12 mouse cellular contexts compared by ENCODE assay signal in the genomic region with DNA sequence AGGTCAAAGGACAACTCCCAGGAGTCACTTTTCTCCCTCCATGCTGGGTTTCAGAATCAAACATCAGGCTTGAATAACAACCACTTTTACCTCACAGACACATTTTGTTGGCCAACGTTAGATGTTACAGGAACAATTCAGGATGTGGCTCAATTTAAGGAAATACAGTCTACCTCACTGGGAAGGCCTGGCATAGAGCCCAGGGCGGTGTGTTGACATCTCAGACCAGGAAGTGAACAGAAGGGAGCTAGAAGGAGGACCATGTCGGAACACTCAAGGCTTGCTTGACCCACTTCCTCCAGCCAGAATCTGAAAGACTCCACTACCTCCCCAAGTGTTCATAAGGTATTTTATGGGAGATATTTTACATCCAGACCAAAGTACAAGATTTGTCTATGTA. TPM values are rescaled to one million over a fixed set of nuclear protein-coding genes. Genes with fewer than 3 reads are reported as not detected.
DNase-seq lines count a peak whose midpoint lies in the region; ATAC-seq lines count a peak whose summit lies in the region.
"Had no signal": no experiment of that assay in that cellular context is flagged by ENCODE, and none has a peak within 500 bp of the region (broad histone marks: within the 10 kb centered on the region; RNA-seq: fewer than 3 reads in every experiment).

No protein-coding gene starts in this region.

- no peaks in the 10 kb centered on the region for H3K36me3 ChIP-seq in heart, embryonic 10.5 days
- H3K36me3 ChIP-seq in lung, embryonic 16.5 days (ENCODE audit: control insufficient read depth, insufficient read depth, low read length), result no peaks in the 10 kb centered on the region
- no peaks in the 10 kb centered on the region for H3K36me3 ChIP-seq in neural tube, embryonic 15.5 days

- H3K4me1 ChIP-seq in heart, embryonic 10.5 days, result no peaks in the 10 kb centered on the region
- H3K4me1 ChIP-seq in lung, embryonic 16.5 days (replicated peaks; ENCODE audit: control insufficient read depth, insufficient read depth, low read length), result no peaks in the 10 kb centered on the region
- H3K4me1 ChIP-seq in neural tube, embryonic 15.5 days, result no peaks in the 10 kb centered on the region

- intact Hi-C loops in heart, postnatal 25 days (cut with DNase I), result no loop called here

- no peak overlapping the region for H3K9ac ChIP-seq in lung, embryonic 16.5 days (ENCODE audit: low read length)
- no peak overlapping the region for H3K9ac ChIP-seq in neural tube, embryonic 15.5 days (replicated peaks)

- peak; percentile 95 for DNase-seq in heart, adult 11 months
- DNase-seq in heart, embryonic 10.5 days (ENCODE audit: low spot score), result no peak
- DNase-seq in NIH3T3 (ENCODE audit: low read depth), result peak; percentile 38
- DNase-seq in heart, postnatal 25 days (ENCODE audit: low spot score), result peak; percentile 19
- DNase-seq in natural killer cell, adult 2 months (ENCODE audit: low spot score in 2 of 2), result no peak
- no peak for DNase-seq in right cerebral cortex, postnatal 10 days (ENCODE audit: low spot score in 2 of 2)
- DNase-seq: cerebellum, adult 9-10 months; layer of hippocampus, adult 9-11 months; thymus, adult 18-20 months had no signal

- H3K9me3 ChIP-seq in heart, embryonic 10.5 days, result no peaks in the 10 kb centered on the region
- H3K9me3 ChIP-seq in lung, embryonic 16.5 days (ENCODE audit: control insufficient read depth, low read length), result no peaks in the 10 kb centered on the region
- no peaks in the 10 kb centered on the region for H3K9me3 ChIP-seq in neural tube, embryonic 15.5 days (replicated peaks)

- WGBS in heart, embryonic 10.5 days, result 66% methylated on average over 3 of the region's 3 CpGs
- WGBS in lung, embryonic 16.5 days, result 36% methylated on average over 3 of the region's 3 CpGs
- WGBS in neural tube, embryonic 15.5 days, result 80% methylated on average over 3 of the region's 3 CpGs

- no peak overlapping the region for H3K27ac ChIP-seq in heart, embryonic 10.5 days
- no peak overlapping the region; the same call in 1 of the 2 replicates for H3K27ac ChIP-seq in lung, embryonic 16.5 days (ENCODE audit: low read length)
- no peak overlapping the region for H3K27ac ChIP-seq in neural tube, embryonic 15.5 days (replicated peaks)

- H3K27me3 ChIP-seq in heart, embryonic 10.5 days (ENCODE audit: insufficient read depth, poor library complexity, severe bottlenecking), result no peaks in the 10 kb centered on the region
- H3K27me3 ChIP-seq in lung, embryonic 16.5 days (ENCODE audit: control insufficient read depth, insufficient read depth, low read depth, low read length), result no peaks in the 10 kb centered on the region
- no peaks in the 10 kb centered on the region for H3K27me3 ChIP-seq in neural tube, embryonic 15.5 days (replicated peaks)

- H3K4me2 ChIP-seq in lung, embryonic 16.5 days (ENCODE audit: low read depth, low read length), result no peak overlapping the region
- no peak overlapping the region for H3K4me2 ChIP-seq in neural tube, embryonic 15.5 days

- ATAC-seq in lung, embryonic 16.5 days (ENCODE audit: low read depth), result peak; percentile 62; the same call in 1 of the 2 replicates
- no peak for ATAC-seq in neural tube, embryonic 15.5 days (ENCODE audit: low FRiP score)
- ATAC-seq: CD4-positive, CD25-positive, alpha-beta regulatory T cell, adult 4 months had no signal

- no peak overlapping the region for H3K4me3 ChIP-seq in heart, embryonic 10.5 days
- no peak overlapping the region for H3K4me3 ChIP-seq in lung, embryonic 16.5 days (ENCODE audit: low read length)
- no peak overlapping the region for H3K4me3 ChIP-seq in neural tube, embryonic 15.5 days (replicated peaks)

RNA-seq across cellular contexts. Expression of gene Usp7, which starts 7.4 kb away (rescaled TPM):
- polyA plus RNA-seq in heart, embryonic 10.5 days (2016; fragmentation: Nextera tagmentation; extraction: Ambion mirVana), result 16.8 and 24.3 TPM in 2 replicates
- total RNA-seq in heart, postnatal 25 days (2021), result 10 to 100 TPM; 44.2 to 52.5 TPM
- polyA plus RNA-seq in lung, embryonic 16.5 days (2015; fragmentation: Nextera tagmentation; extraction: Ambion mirVana), result 23.1 and 24.4 TPM in 2 replicates
- 27.8 TPM in 2 replicates for polyA plus RNA-seq in neural tube, embryonic 15.5 days (2015; fragmentation: Nextera tagmentation; extraction: Ambion mirVana)

RNA-seq across cellular contexts. Expression of gene 1810013L24Rik, which starts 45.1 kb away (rescaled TPM):
- 17.3 and 21.3 TPM in 2 replicates for polyA plus RNA-seq in heart, embryonic 10.5 days (2016; fragmentation: Nextera tagmentation; extraction: Ambion mirVana)
- total RNA-seq in heart, postnatal 25 days (2021), result 100 to 1,000 TPM in 1 of 2 experiments, 10 to 100 TPM in 1; 97.2 to 125 TPM
- polyA plus RNA-seq in lung, embryonic 16.5 days (2015; fragmentation: Nextera tagmentation; extraction: Ambion mirVana), result 16.0 and 17.9 TPM in 2 replicates
- 23.4 and 25.3 TPM in 2 replicates for polyA plus RNA-seq in neural tube, embryonic 15.5 days (2015; fragmentation: Nextera tagmentation; extraction: Ambion mirVana)

Comparison
In these comparisons a context has a peak if more than half of its experiments do, and no peak if none do; other contexts are left out.
1. DNase-seq: peak in heart, adult 11 months (single experiment), NIH3T3 (single experiment) and heart, postnatal 25 days (single experiment); none in heart, embryonic 10.5 days (single experiment), natural killer cell, adult 2 months (0 of 2) and right cerebral cortex, postnatal 10 days (0 of 2).